Mouse (Mus musculus): ENCODE results near the gene Eif4e3. TPM values are rescaled to one million over a fixed set of nuclear protein-coding genes. Genes with fewer than 3 reads are reported as not detected.

The Eif4e3 gene
- total RNA-seq, 2 experiments from 2014 or later: 18.8 to 21.2 TPM

GRCm38 (mm10) chr6:99624542-99624941, 42.0 kb downstream of the Eif4e3 start:
- no peak for DNase-seq

- DNase-seq: no peak
These were observed 42.9 kb downstream of the Eif4e3 start for GRCm38 (mm10) chr6:99623641-99624040.

GRCm38 (mm10) chr6:99621167-99621566, 45.4 kb downstream of the Eif4e3 start:
- DNase-seq: no peak

GRCm38 (mm10) chr6:99620471-99620870, 46.1 kb downstream of the Eif4e3 start:
- no peak for DNase-seq

GRCm38 (mm10) chr6:99619964-99620363, 46.6 kb downstream of the Eif4e3 start:
- DNase-seq: no peak

GRCm38 (mm10) chr6:99619466-99619865, 47.1 kb downstream of the Eif4e3 start:
- no peak for DNase-seq

- no peak for DNase-seq
These were observed 48.7 kb downstream of the Eif4e3 start for GRCm38 (mm10) chr6:99617867-99618266.

GRCm38 (mm10) chr6:99617415-99617814, 49.2 kb downstream of the Eif4e3 start:
- DNase-seq: no peak

- no peak for DNase-seq
These were observed 51.3 kb downstream of the Eif4e3 start for GRCm38 (mm10) chr6:99615272-99615751.

- no peak for DNase-seq
These were observed 51.9 kb downstream of the Eif4e3 start for GRCm38 (mm10) chr6:99614566-99615271.

GRCm38 (mm10) chr6:99611866-99612265, 54.7 kb downstream of the Eif4e3 start:
- DNase-seq: no peak

GRCm38 (mm10) chr6:99610454-99611427, 55.8 kb downstream of the Eif4e3 start:
- peak; percentile 32 for DNase-seq

- no peak for DNase-seq
These were observed 60.5 kb downstream of the Eif4e3 start for GRCm38 (mm10) chr6:99606079-99606478.

GRCm38 (mm10) chr6:99604758-99605157, 61.8 kb downstream of the Eif4e3 start:
- DNase-seq: no peak

GRCm38 (mm10) chr6:99602434-99602833, 64.1 kb downstream of the Eif4e3 start:
- no peak for DNase-seq

- DNase-seq: no peak
These were observed 65.7 kb downstream of the Eif4e3 start for GRCm38 (mm10) chr6:99600886-99601285.

GRCm38 (mm10) chr6:99600168-99600793, 66.3 kb downstream of the Eif4e3 start:
- DNase-seq: no peak

GRCm38 (mm10) chr6:99599651-99600050, 66.9 kb downstream of the Eif4e3 start:
- DNase-seq: no peak

GRCm38 (mm10) chr6:99599229-99599628, 67.3 kb downstream of the Eif4e3 start:
- no peak for DNase-seq

- no peak for DNase-seq
These were observed 89.5 kb downstream of the Eif4e3 start for GRCm38 (mm10) chr6:99577040-99577439.

- no peak for DNase-seq
These were observed 90.9 kb downstream of the Eif4e3 start for GRCm38 (mm10) chr6:99575633-99576032.
